Mouse (Mus musculus): Measurements from ENCODE around the gene Gpx6.

The Gpx6 gene

GRCm38 (mm10) chr13:21323405-21323804 is 11.5 kb downstream of the Gpx6 start:
- no peak for DNase-seq (ENCODE audit: low spot score in 2 of 2)

DNA sequence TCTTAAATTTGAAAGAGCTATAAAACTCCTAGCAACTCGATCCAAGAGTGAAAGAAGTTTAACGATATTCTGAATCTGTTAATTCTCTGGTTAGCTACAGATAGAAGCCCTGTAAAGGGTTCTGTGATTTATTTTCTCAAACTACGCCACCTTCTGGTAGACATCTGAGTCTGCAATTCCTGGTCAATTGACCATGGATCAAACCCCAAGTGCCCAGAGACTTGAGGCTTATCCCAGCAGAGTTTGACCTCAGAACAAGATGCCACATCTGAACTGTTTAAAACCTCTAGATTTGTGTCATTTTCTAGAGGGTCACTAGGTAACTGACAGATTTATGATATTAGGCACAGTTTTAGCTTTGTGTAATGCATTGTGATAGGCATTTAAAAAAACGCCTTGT is 14.3 kb downstream of the Gpx6 start:
- no peak for DNase-seq (ENCODE audit: low spot score in 2 of 2)

DNA sequence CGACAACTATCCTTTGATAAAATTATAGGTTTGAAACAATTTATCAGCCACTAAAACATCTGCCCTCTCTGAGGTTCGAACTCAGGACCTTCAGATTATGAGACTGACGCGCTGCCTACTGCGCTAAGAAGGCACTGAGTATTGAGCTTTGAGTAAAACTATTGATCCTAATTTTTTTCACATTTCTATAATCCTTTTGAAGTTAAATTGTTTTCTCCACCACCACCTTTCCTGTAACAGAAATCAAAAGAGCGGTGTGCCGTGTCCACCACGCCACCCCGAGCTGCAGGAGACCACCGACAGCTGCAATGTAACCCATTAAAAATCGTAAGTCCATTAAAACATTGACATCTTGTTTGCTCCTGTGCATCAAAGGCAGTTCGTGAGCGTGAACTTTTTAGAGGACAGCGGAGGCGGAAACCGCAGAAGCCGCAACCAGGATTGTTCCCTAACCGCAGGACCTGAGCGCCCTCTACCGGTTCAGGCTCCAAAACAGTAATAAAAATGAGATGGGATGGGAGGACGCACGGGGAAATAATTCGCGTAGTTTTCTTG is 14.8 kb downstream of the Gpx6 start:
- peak; percentile 70 to 76 for DNase-seq (ENCODE audit: low spot score in 2 of 2)

- DNase-seq (ENCODE audit: low spot score in 2 of 2), result no peak
These were observed 15.5 kb downstream of the Gpx6 start for GRCm38 (mm10) chr13:21327424-21327823.

DNA sequence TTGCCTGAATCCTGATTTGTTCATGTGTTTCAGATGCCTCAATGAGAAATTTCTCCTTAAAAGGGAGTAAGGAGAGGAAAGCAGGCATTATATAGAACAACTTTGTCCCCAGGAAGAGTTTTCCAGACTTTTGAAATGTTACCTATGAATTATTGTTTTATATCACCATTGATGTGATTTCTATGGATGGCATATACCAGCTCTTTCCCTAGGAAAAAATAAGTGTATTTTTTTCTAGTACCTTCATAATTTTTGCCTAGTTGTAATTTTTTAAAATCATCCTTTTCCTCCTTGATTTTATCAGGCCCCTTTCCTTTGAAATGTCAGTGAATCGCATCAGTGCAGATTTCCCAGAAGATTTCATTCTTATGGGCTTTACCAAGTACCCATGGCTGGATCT is 34.7 kb downstream of the Gpx6 start, which contains the start of gene Olfr1367:
Olfr1367 (plus strand) TSS at position 301 of the 400 bp plus-strand sequence.
- no peak for DNase-seq (ENCODE audit: low spot score in 2 of 2)

- DNase-seq (ENCODE audit: low spot score in 2 of 2), result no peak
These were observed 38.7 kb downstream of the Gpx6 start for GRCm38 (mm10) chr13:21350593-21350992.

DNA sequence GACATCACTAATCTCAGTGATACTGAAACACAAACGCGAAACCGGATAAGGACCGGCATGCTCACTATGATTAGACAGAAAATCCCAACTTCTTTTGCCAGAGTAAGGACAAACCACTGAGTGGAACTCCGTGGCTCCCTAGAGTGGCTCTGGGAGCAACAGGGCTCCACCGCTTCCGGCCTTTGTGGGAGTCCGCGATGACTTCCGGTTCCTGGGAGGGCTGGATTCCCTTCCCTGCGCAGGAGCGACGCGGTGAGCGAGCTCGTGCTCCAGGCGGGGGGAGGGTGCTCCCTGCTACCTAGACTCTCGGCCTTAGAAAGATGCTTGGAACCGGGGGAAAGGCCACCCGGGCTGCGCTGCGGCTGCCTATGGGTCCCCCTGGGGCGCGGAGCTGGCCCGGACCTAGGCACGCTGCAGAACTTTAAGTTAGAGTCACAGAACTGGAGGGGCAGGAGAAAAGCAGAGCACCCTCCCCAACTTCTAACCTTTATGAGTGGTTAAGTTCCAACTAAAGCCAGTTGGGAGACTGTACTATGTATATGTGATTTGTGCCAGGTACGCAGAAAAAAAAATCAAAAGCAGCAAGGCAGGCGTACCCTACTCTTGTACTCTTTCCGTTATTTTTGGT is 50.8 kb downstream of the Gpx6 start, which contains the start of gene Zscan12:
Zscan12 (plus strand) TSS at position 200 of the 628 bp plus-strand sequence.
- peak; percentile 71 to 80 for DNase-seq (ENCODE audit: low spot score in 2 of 2)

- DNase-seq (ENCODE audit: low spot score in 2 of 2), result no peak
These were observed 51.8 kb downstream of the Gpx6 start for GRCm38 (mm10) chr13:21363719-21364118.

DNA sequence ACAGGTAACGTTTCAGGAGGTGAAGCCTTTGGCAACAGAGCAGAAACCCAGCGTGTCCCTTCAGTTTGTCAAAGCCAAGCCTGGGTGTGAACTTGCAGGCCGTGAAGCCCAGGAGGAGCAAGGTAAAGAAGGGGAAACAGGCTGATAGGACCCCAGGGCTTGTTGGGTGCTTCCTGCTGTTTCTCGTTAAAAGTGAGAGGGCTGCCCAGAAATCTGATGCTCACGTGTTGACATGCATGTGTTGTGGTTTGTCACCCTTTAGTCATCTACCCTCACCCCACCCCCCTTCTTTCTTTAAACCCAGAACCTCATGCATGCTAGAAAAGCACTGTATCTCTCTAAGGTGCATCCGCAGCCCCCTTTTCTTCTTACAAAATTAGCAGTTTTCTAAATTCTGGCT is 54.7 kb downstream of the Gpx6 start:
- DNase-seq (ENCODE audit: low spot score in 2 of 2), result no peak
